Mouse (Mus musculus) megakaryocyte progenitor cell, adult 5-6 weeks (primary cell): ENCODE data around the gene Gabarapl2. TPM values are rescaled to one million over a fixed set of nuclear protein-coding genes. Genes with fewer than 3 reads are reported as not detected.
A peak's percentile ranks its signal among the peaks of the same experiment; 100 is the strongest.

ENCODE experiments used
- ATAC-seq: replicated peaks from 2 replicates; pipeline ENCODE4 v1.8.0; 2016; ENCODE audit warnings: mild to moderate bottlenecking, moderate TSS enrichment, inconsistent platforms; ENCODE audit not compliant: poor library complexity
- total RNA-seq, 2 experiments: library from RNA; stranded (forward) in 1 of 2; stranded (reverse) in 1 of 2; fragments of 157-497, 149-512 nt in 1 of 2; fragments of 200-1000 nt in 1 of 2; gene quantifications; 2 replicates each; pipeline versions ENCODE4 v1.2.3 to v1.2.4; 2015 to 2017

Gabarapl2 gene
- total RNA-seq, 2 experiments from 2014 or later: 28.1 to 52.3 TPM

DNA sequence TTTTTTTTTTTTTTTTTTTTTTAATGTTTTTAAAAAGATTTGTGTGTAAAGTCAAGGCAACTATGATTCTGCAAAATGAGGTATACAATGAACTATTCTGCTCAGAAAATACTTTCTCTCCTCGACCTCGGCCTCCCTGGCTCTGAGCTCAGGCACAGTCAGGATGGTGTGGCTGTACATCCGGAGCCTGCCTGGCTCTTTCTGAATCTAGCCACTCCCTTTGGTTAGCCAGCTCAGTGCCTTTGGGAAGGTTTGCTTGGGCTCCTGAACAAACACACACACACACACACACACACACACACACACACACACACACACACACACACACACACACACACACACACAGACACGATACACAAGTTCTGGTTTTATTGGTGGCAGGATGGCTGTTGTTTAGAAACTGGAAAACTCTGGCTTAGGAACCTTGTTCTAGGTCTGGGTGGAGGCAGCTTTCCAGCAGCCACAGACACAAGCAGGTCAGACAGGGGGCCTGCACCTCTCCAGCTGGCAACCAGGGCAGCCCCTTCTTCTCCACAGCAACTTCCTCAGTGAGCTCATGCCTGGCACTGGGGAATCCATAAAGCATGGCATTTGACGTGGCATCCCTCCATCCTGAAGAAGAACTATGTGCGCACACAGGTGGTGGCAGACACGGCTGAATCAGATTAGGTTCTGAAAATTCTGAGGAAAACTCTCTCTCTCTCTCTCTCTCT is 24.5 kb downstream of the Gabarapl2 start:
- ATAC-seq: no peak

GRCm38 (mm10) chr8:111967246-111967870 is 26.9 kb downstream of the Gabarapl2 start:
- ATAC-seq: peak; percentile 96

GRCm38 (mm10) chr8:111968541-111968940 is 28.0 kb downstream of the Gabarapl2 start:
- ATAC-seq: no peak

DNA sequence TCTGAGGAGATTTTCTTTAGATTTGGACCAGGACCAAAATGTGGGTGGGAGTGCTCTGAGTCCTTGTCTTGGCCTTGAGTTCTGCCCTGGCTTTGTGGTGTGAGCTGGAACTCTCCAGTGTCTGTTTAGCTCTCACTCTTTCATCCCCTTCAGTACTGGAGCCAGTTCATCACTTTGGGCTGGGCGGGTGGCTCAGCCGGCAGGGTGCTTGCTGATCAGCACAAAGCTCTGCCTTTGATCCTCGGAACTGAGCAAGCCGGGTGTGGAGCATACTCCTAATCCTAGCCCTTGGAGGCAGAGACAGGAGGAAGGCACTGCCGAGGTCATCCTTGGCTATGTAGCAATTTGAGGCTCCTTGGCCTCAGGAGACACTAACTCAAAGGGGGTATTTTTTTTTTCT is 28.5 kb downstream of the Gabarapl2 start:
- no peak for ATAC-seq

- no peak for ATAC-seq
Observed at GRCm38 (mm10) chr8:111974138-111974537, 33.6 kb downstream of the Gabarapl2 start.

- no peak for ATAC-seq
Observed at GRCm38 (mm10) chr8:111975706-111976105, 35.2 kb downstream of the Gabarapl2 start.

DNA sequence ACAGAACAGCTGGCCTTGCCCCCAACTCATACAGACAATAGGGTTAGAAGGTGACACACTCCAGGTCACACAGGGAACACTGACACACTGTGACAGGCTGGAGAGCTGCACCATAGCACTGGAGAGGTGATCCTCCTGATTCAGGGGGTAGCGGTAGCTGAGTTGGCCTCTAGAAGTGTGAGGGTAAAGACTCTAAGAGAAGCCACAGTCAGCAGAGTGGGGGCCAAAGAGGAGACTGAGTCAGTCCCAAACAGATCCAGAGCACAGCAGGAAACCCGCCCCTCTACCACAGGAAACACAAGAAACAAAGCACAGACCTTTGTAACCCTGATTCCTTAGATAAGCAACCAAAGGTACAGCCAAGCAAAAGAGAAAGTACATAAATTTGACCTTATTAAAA is 35.8 kb downstream of the Gabarapl2 start:
- peak; percentile 31; the same call in 1 of the 2 replicates for ATAC-seq

DNA sequence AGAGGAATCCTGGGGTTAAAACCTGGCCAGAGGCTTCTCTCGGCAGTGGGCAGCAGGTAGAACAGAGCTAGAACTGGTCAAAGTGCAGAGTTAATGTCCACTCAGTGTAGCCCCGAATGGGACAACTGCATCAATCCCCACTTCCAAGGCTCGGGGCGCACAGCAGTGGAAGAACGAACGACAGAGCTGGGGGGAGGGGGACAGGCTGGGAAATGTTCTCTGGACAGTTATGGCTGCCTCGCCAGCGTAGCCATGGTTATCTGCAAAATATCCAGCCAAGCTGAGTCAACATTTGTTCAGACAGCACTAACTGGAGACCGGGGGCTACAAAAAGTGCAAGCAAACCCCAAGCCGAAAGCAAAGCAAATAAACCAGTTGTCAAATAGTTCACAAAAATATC is 37.6 kb downstream of the Gabarapl2 start:
- ATAC-seq: no peak

GRCm38 (mm10) chr8:111982116-111982515 is 41.6 kb downstream of the Gabarapl2 start:
- 0 out of 2 replicates have a peak, but pooled peaks have one; percentile 20 for ATAC-seq

- no peak for ATAC-seq
Observed at GRCm38 (mm10) chr8:111984511-111984910, 44.0 kb downstream of the Gabarapl2 start.

DNA sequence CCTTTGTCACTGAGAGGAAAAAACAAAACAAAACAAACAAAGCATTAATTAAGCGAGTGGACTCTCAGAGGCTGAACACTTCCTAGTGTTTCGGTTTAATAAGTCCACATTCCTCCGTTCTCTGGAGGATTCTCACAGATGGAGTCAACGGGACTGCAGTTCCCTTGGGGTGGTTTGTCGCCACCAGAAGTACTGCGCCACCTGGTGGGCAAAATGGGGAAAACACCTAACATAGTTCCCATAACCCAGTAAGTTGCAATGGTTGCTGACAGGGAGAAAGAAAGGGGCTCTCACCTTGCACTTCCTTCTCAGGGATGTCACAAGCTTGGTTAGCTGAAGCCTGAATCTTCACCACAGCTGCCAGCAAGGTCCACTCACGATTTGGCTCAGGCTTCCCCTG is 49.4 kb downstream of the Gabarapl2 start:
- peak; percentile 76 for ATAC-seq

DNA sequence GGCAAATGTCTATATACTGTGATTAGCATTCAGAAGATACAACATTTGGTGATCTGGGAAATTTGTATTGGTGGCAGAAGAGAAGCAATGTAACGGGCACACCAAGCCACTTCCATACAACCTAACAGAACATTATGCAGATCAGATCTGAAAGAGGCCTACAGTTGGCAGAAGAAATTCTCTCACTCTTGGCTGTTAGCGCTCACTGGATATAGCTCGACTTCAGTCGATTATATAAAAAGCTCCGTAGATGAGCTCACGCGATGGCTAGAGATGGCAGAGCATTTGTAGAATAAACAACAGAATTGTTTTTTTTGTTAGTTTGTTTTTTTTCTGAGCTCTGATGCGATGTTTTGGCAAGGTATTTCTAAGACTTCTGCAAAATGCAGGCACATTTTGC is 50.8 kb downstream of the Gabarapl2 start:
- no peak for ATAC-seq

- peak; percentile 96 for ATAC-seq
Observed at GRCm38 (mm10) chr8:111992013-111992702, 51.7 kb downstream of the Gabarapl2 start, which contains the start of gene Adat1. TSS of gene Adat1 (minus strand) at chr8:111992302.

DNA sequence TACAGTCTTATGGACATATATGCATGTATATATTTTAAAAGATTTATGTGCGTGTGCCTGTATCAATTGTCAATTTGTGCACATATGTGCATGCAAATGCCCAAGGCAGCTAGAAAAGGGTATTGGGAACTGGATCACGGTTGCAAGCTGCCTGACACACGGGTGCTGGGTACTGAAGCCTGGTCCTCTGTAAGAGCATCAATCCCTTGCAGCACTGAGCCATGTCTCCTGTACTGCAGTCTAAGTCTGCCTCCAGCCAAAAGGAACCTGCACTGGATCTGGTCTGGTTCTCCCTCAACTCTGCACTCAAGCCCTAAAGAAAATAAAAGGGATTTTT is 52.2 kb downstream of the Gabarapl2 start:
- no peak for ATAC-seq

Other genes starting within 250 kb of the Gabarapl2 start
- not detected in 2 replicates for gene Ctrb1, start 249.7 kb upstream of the Gabarapl2 start, total RNA-seq (2015)
- not detected in 2 replicates for gene Ctrb1, start 249.7 kb upstream of the Gabarapl2 start, total RNA-seq (2017)
- 0.15 TPM in 1 of 2 replicates, not detected in the other for gene Bcar1, start 196.9 kb upstream of the Gabarapl2 start, total RNA-seq (2015)
- not detected in 2 replicates for gene Bcar1, start 196.9 kb upstream of the Gabarapl2 start, total RNA-seq (2017)
- 147 and 168 TPM in 2 replicates for gene Cfdp1, start 86.4 kb upstream of the Gabarapl2 start, total RNA-seq (2015)
- gene Cfdp1, start 86.4 kb upstream of the Gabarapl2 start, total RNA-seq (2017): 176 and 251 TPM in 2 replicates
- gene Tmem170, start 64.0 kb upstream of the Gabarapl2 start, total RNA-seq (2015): 1.8 and 3.8 TPM in 2 replicates
- gene Tmem170, start 64.0 kb upstream of the Gabarapl2 start, total RNA-seq (2017): 0.78 and 0.87 TPM in 2 replicates
- not detected in 2 replicates for gene Chst5, start 30.3 kb upstream of the Gabarapl2 start, total RNA-seq (2015)
- gene Chst5, start 30.3 kb upstream of the Gabarapl2 start, total RNA-seq (2017): not detected in 2 replicates
- 0.37 and 0.91 TPM in 2 replicates for gene Tmem231, start 6.8 kb upstream of the Gabarapl2 start, total RNA-seq (2015)
- 0.68 and 0.79 TPM in 2 replicates for gene Tmem231, start 6.8 kb upstream of the Gabarapl2 start, total RNA-seq (2017)
- 3.0 and 6.1 TPM in 2 replicates for gene Adat1, start 51.6 kb downstream of the Gabarapl2 start, total RNA-seq (2015)
- 5.3 and 8.6 TPM in 2 replicates for gene Adat1, start 51.6 kb downstream of the Gabarapl2 start, total RNA-seq (2017)
- 119 and 136 TPM in 2 replicates for gene Kars, start 70.6 kb downstream of the Gabarapl2 start, total RNA-seq (2015)
- 185 and 190 TPM in 2 replicates for gene Kars, start 70.6 kb downstream of the Gabarapl2 start, total RNA-seq (2017)
- gene Terf2ip, start 70.7 kb downstream of the Gabarapl2 start, total RNA-seq (2015): 11.5 and 12.9 TPM in 2 replicates
- 13.4 and 15.5 TPM in 2 replicates for gene Terf2ip, start 70.7 kb downstream of the Gabarapl2 start, total RNA-seq (2017)
- 0.17 TPM in 1 of 2 replicates, not detected in the other for gene Gm6793, start 74.3 kb downstream of the Gabarapl2 start, total RNA-seq (2015)
- 0.14 and 0.33 TPM in 2 replicates for gene Gm6793, start 74.3 kb downstream of the Gabarapl2 start, total RNA-seq (2017)